Mouse (Mus musculus): ENCODE data around the gene Astl.

- no peak for TF ChIP-seq CTCF (IDR thresholded peaks at IDR 0.05)
- no peak for TF ChIP-seq EP300 (IDR thresholded peaks at IDR 0.05)
Measured at GRCm38 (mm10) chr2:127312801-127313200, 25.6 kb upstream of the Astl start.
